Mouse (Mus musculus) hindbrain, embryonic 15.5 days (tissue): Measurements from ENCODE around the gene Erbb3. TPM values are rescaled to one million over a fixed set of nuclear protein-coding genes. Genes with fewer than 3 reads are reported as not detected.
"Not testable (repeated sequence)": the region's sequence is repeated elsewhere in the genome, so short reads cannot be mapped to it uniquely, and the experiment has no call there.

Source experiments
- ATAC-seq: fragments of 200-750 bp; cut with Nextera tagmentation; 2 replicates; pipeline ENCODE4 v1.8.0; 2017; ENCODE audit warnings: low read depth, moderate number of reproducible peaks, moderate TSS enrichment; ENCODE audit not compliant: low FRiP score
- H3K27ac ChIP-seq: fragments of 300-500 bp; sonication (generic); replicated peaks from 2 replicates; pipeline ENCODE4 v1.5.1; 2015; ENCODE audit warnings: mild to moderate bottlenecking, inconsistent platforms
- H3K27me3 ChIP-seq: fragments of 300-500 bp; sonication (generic); 2 replicates; pipeline ENCODE4 v1.6.1; 2015; ENCODE audit warnings: control low read depth, inconsistent platforms
- H3K36me3 ChIP-seq: fragments of 300-500 bp; sonication (generic); 2 replicates; pipeline ENCODE4 v1.6.1; 2015; ENCODE audit warnings: control low read depth, inconsistent platforms
- H3K4me1 ChIP-seq: fragments of 300-500 bp; sonication (generic); replicated peaks from 2 replicates; pipeline ENCODE4 v1.6.1; 2015; ENCODE audit warnings: control low read depth, inconsistent platforms
- H3K4me2 ChIP-seq: fragments of 300-500 bp; sonication (generic); 2 replicates; pipeline ENCODE4 v1.6.1; 2015; ENCODE audit warnings: moderate library complexity, mild to moderate bottlenecking, inconsistent platforms
- H3K4me3 ChIP-seq: fragments of 300-500 bp; sonication (generic); 2 replicates; pipeline ENCODE4 v1.5.1; 2015; ENCODE audit warnings: mild to moderate bottlenecking, inconsistent platforms
- H3K9ac ChIP-seq: fragments of 300-500 bp; sonication (generic); 2 replicates; pipeline ENCODE4 v1.6.1; 2015; ENCODE audit warnings: inconsistent platforms
- H3K9me3 ChIP-seq: fragments of 300-500 bp; sonication (generic); 2 replicates; pipeline ENCODE4 v1.6.1; 2016; ENCODE audit warnings: control low read depth, inconsistent platforms
- WGBS: fragments of 180-500 bp; shearing (Covaris S2); methylation state at CpG from one replicate; pipeline ENCODE4 v1.1.7; 2015; 5-methylcytosine and 5-hydroxymethylcytosine counted together
- polyA plus RNA-seq: library from polyadenylated mRNA; unstranded; fragments of >200 nt; fragmentation: Nextera tagmentation; extraction: Ambion mirVana; gene quantifications from 2 replicates; pipeline ENCODE4 v1.2.1, GENCODE M21; 2015

Erbb3 gene
- polyA plus RNA-seq, 1 experiment from 2014 or later: 1.2 TPM

GRCm38 (mm10) chr10:128623106-128623613, 33.7 kb upstream of the Erbb3 start:
- not testable (repeated sequence) for H3K9me3 ChIP-seq, H3K27ac ChIP-seq, H3K4me1 ChIP-seq, H3K4me3 ChIP-seq, H3K9ac ChIP-seq, ATAC-seq, H3K4me2 ChIP-seq, H3K27me3 ChIP-seq
- WGBS: 88% methylated on average over 4 of the region's 4 CpGs
- peaks cover 24% of the 10 kb centered on the region for H3K36me3 ChIP-seq

GRCm38 (mm10) chr10:128622702-128623101, 33.2 kb upstream of the Erbb3 start:
- no peak for ATAC-seq
- H3K27ac ChIP-seq: no peak overlapping the region
- H3K4me1 ChIP-seq: peaks cover 9% of the 10 kb centered on the region

GRCm38 (mm10) chr10:128621986-128622520, 32.6 kb upstream of the Erbb3 start:
- WGBS: 74% methylated on average over 3 of the region's 3 CpGs
- Histone ChIP-seq H3K27ac (no peak overlapping the region), H3K9ac (no peak overlapping the region), H3K27me3 (no peaks in the 10 kb centered on the region), H3K9me3 (no peaks in the 10 kb centered on the region), H3K4me3 (no peak overlapping the region), H3K36me3 (peaks cover 24% of the 10 kb centered on the region), H3K4me2 (no peak overlapping the region), H3K4me1 (peaks cover 9% of the 10 kb centered on the region)
- no peak for ATAC-seq

More at GRCm38 (mm10) chr10:128622702-128623101, 33.2 kb upstream of the Erbb3 start:
- Histone ChIP-seq H3K4me2 (no peak overlapping the region), H3K36me3 (peaks cover 24% of the 10 kb centered on the region), H3K9me3 (no peaks in the 10 kb centered on the region), H3K9ac (no peak overlapping the region), H3K27me3 (no peaks in the 10 kb centered on the region), H3K4me3 (no peak overlapping the region)
- 84% methylated on average over 4 of the region's 4 CpGs for WGBS

- no peak for ATAC-seq
- no peak overlapping the region for H3K9ac ChIP-seq
Measured at GRCm38 (mm10) chr10:128620241-128620640, 30.8 kb upstream of the Erbb3 start.

GRCm38 (mm10) chr10:128619148-128619547, 29.7 kb upstream of the Erbb3 start:
- ATAC-seq, H3K4me2 ChIP-seq, H3K9me3 ChIP-seq, H3K27me3 ChIP-seq, H3K27ac ChIP-seq, H3K4me1 ChIP-seq, H3K9ac ChIP-seq, H3K4me3 ChIP-seq: not testable (repeated sequence)
- peaks cover 14% of the 10 kb centered on the region for H3K36me3 ChIP-seq
- 90% methylated on average over 5 of the region's 5 CpGs for WGBS

More at GRCm38 (mm10) chr10:128620241-128620640, 30.8 kb upstream of the Erbb3 start:
- peaks cover 5% of the 10 kb centered on the region for H3K4me1 ChIP-seq
- H3K27me3 ChIP-seq: no peaks in the 10 kb centered on the region
- no peak overlapping the region for H3K4me2 ChIP-seq
- no peak overlapping the region for H3K4me3 ChIP-seq
- H3K27ac ChIP-seq: no peak overlapping the region
- H3K36me3 ChIP-seq: peaks cover 24% of the 10 kb centered on the region
- H3K9me3 ChIP-seq: no peaks in the 10 kb centered on the region

- Histone ChIP-seq H3K36me3 (peaks cover 8% of the 10 kb centered on the region), H3K9me3 (no peaks in the 10 kb centered on the region), H3K27me3 (no peaks in the 10 kb centered on the region), H3K4me3 (no peak overlapping the region), H3K4me2 (no peak overlapping the region), H3K27ac (no peak overlapping the region), H3K9ac (no peak overlapping the region), H3K4me1 (no peaks in the 10 kb centered on the region)
- 74% methylated on average over 1 of the region's 1 CpGs for WGBS
- no peak for ATAC-seq
Measured at GRCm38 (mm10) chr10:128618570-128618969, 29.1 kb upstream of the Erbb3 start.

- 88% methylated on average over 6 of the region's 7 CpGs for WGBS
- ATAC-seq, H3K9me3 ChIP-seq, H3K27me3 ChIP-seq, H3K4me2 ChIP-seq, H3K4me1 ChIP-seq, H3K4me3 ChIP-seq, H3K9ac ChIP-seq, H3K36me3 ChIP-seq, H3K27ac ChIP-seq: not testable (repeated sequence)
Measured at GRCm38 (mm10) chr10:128615798-128616448, 26.5 kb upstream of the Erbb3 start.

- no peaks in the 10 kb centered on the region for H3K4me1 ChIP-seq
- no peak overlapping the region for H3K4me3 ChIP-seq
- H3K4me2 ChIP-seq: no peak overlapping the region
- WGBS: 60% methylated on average over 3 of the region's 3 CpGs
- no peak overlapping the region for H3K27ac ChIP-seq
- no peaks in the 10 kb centered on the region for H3K27me3 ChIP-seq
- ATAC-seq: no peak
- no peaks in the 10 kb centered on the region for H3K9me3 ChIP-seq
- H3K36me3 ChIP-seq: no peaks in the 10 kb centered on the region
- no peak overlapping the region for H3K9ac ChIP-seq
Measured at GRCm38 (mm10) chr10:128614934-128615333, 25.5 kb upstream of the Erbb3 start.

- H3K9ac ChIP-seq, H3K4me1 ChIP-seq, ATAC-seq, H3K27me3 ChIP-seq, H3K36me3 ChIP-seq, H3K9me3 ChIP-seq, H3K27ac ChIP-seq, H3K4me3 ChIP-seq, H3K4me2 ChIP-seq: not testable (repeated sequence)
- 77% methylated on average over 4 of the region's 4 CpGs for WGBS
Measured at GRCm38 (mm10) chr10:128613820-128614219, 24.4 kb upstream of the Erbb3 start.

- Histone ChIP-seq H3K36me3 (no peaks in the 10 kb centered on the region), H3K4me3 (no peak overlapping the region), H3K27ac (no peak overlapping the region), H3K9me3 (no peaks in the 10 kb centered on the region), H3K27me3 (no peaks in the 10 kb centered on the region), H3K9ac (no peak overlapping the region), H3K4me2 (no peak overlapping the region), H3K4me1 (no peaks in the 10 kb centered on the region)
- WGBS: 33% methylated on average over 6 of the region's 6 CpGs
- no peak; the same call in 1 of the 2 replicates for ATAC-seq
Measured at GRCm38 (mm10) chr10:128613154-128613440, 23.6 kb upstream of the Erbb3 start.

- no peaks in the 10 kb centered on the region for H3K4me1 ChIP-seq
- no peak overlapping the region for H3K4me3 ChIP-seq
- 15% methylated on average over 16 of the region's 16 CpGs for WGBS
- H3K36me3 ChIP-seq: no peaks in the 10 kb centered on the region
- peak overlapping the region; percentile 5; the same call in 1 of the 2 replicates for H3K4me2 ChIP-seq
- ATAC-seq: peak; percentile 84; the same call in 1 of the 2 replicates
- H3K9me3 ChIP-seq: no peaks in the 10 kb centered on the region
- no peak overlapping the region for H3K27ac ChIP-seq
- H3K27me3 ChIP-seq: no peaks in the 10 kb centered on the region
- no peak overlapping the region for H3K9ac ChIP-seq
Measured at GRCm38 (mm10) chr10:128612433-128613153, 23.1 kb upstream of the Erbb3 start.

GRCm38 (mm10) chr10:128606483-128606882, 17.0 kb upstream of the Erbb3 start:
- H3K27ac ChIP-seq: no peak overlapping the region
- H3K9ac ChIP-seq: no peak overlapping the region
- H3K4me3 ChIP-seq: no peak overlapping the region
- H3K4me2 ChIP-seq: no peak overlapping the region
- WGBS: 52% methylated on average over 2 of the region's 2 CpGs
- no peaks in the 10 kb centered on the region for H3K27me3 ChIP-seq
- H3K36me3 ChIP-seq: no peaks in the 10 kb centered on the region
- no peaks in the 10 kb centered on the region for H3K9me3 ChIP-seq
- no peaks in the 10 kb centered on the region for H3K4me1 ChIP-seq
- no peak for ATAC-seq
